Mouse (Mus musculus) ovary, postnatal 14 days (tissue): ENCODE measurements at regions not wholly inside any gene's neighbourhood (a gene's known extent, or its start where the extent isn't known, plus 50 kb on each side); places are given as distances from the start of the nearest gene placed in this dataset.

Experiments used
- DNase-seq: peaks from one replicate; pipeline ENCODE4 v3.0.0; 2022; ENCODE audit warnings: low spot score

GRCm38 (mm10) chr3:147537584-147537983 is 685.4 kb downstream of the Ttll7 start:
- DNase-seq: no peak

GRCm38 (mm10) chr3:147532196-147532595 is 680.0 kb downstream of the Ttll7 start:
- no peak for DNase-seq

DNA sequence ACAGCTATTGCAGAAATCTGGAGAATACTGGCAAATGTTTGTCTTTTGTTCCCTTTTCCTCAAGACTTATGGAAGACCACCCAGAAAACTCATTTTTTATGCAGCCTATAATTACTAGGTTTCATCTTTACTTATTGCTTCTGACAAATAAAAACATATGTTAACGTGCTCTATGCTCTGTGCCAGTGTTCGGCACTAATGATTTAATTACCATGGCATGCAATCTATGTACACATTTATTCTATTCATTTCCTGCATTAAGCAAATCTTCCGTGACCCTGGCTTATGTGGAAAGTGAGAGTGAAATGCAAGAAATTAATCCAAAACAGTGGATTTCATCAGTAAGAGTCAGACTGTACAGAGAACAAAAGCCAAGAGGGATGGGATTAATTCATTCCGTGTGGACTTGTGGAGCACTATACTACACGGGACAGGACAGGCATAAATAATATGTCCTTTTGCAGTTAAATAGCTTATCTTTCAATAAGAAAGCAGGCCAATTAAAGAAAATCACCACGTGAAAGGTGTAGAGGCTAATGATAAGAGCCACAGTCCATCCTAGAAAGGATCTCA is 679.5 kb downstream of the Ttll7 start:
- no peak for DNase-seq
